In genomic region chr2:167071641-167072601, GRCm38 (mm10) we compare ENCODE assay signal across 8 mouse cellular contexts. TPM values are rescaled to one million over a fixed set of nuclear protein-coding genes. Genes with fewer than 3 reads are reported as not detected.
DNase-seq lines count a peak whose midpoint lies in the region; ATAC-seq and TF ChIP-seq lines count a peak whose summit lies in the region.

No protein-coding gene starts in this region.

- H3K27me3 ChIP-seq in ES-Bruce4 (ENCODE audit: control insufficient read depth, insufficient read depth, low read length, poor library complexity, severe bottlenecking) = no peaks in the 10 kb centered on the region
- no peaks in the 10 kb centered on the region for H3K27me3 ChIP-seq in forebrain, embryonic 13.5 days
- H3K27me3 ChIP-seq in liver, embryonic 15.5 days = no peaks in the 10 kb centered on the region
- no peaks in the 10 kb centered on the region for H3K27me3 ChIP-seq in neural tube, embryonic 11.5 days (ENCODE audit: control insufficient read depth, insufficient read depth, low read length)
- H3K27me3 ChIP-seq in stomach, embryonic 16.5 days (ENCODE audit: control insufficient read depth, insufficient read depth, low read length) = no peaks in the 10 kb centered on the region

- DNase-seq in heart, postnatal 10 days = peak; percentile 96 to 99
- DNase-seq in kidney, postnatal 4 days = peak; percentile 98 to 99
- DNase-seq in neural tube, embryonic 11.5 days (ENCODE audit: low spot score) = peak; percentile 95

- H3K9me3 ChIP-seq in ES-Bruce4 (replicated peaks; ENCODE audit: control insufficient read depth, insufficient read depth, low read length, poor library complexity, severe bottlenecking) = no peaks in the 10 kb centered on the region
- no peaks in the 10 kb centered on the region for H3K9me3 ChIP-seq in forebrain, embryonic 13.5 days (replicated peaks)
- no peaks in the 10 kb centered on the region for H3K9me3 ChIP-seq in liver, embryonic 15.5 days (replicated peaks)
- H3K9me3 ChIP-seq in neural tube, embryonic 11.5 days (ENCODE audit: control insufficient read depth, low read length) = no peaks in the 10 kb centered on the region
- no peaks in the 10 kb centered on the region for H3K9me3 ChIP-seq in stomach, embryonic 16.5 days (replicated peaks; ENCODE audit: control insufficient read depth, low read length)

- WGBS in forebrain, embryonic 13.5 days = 7% methylated on average over 22 of the region's 22 CpGs
- 8% methylated on average over 22 of the region's 22 CpGs for WGBS in liver, embryonic 15.5 days (ENCODE audit: insufficient replicate concordance)
- WGBS in neural tube, embryonic 11.5 days = 8% methylated on average over 22 of the region's 22 CpGs
- 7% methylated on average over 22 of the region's 22 CpGs for WGBS in stomach, embryonic 16.5 days

- peak overlapping the region; percentile 66 for H3K4me2 ChIP-seq in forebrain, embryonic 13.5 days
- H3K4me2 ChIP-seq in liver, embryonic 15.5 days = peak overlapping the region; percentile 71
- peak overlapping the region; percentile 62 for H3K4me2 ChIP-seq in neural tube, embryonic 11.5 days (ENCODE audit: low read depth)
- peak overlapping the region; percentile 59 for H3K4me2 ChIP-seq in stomach, embryonic 16.5 days (ENCODE audit: low read depth, low read length)

- peak overlapping the region; percentile 81 for H3K4me3 ChIP-seq in ES-Bruce4 (ENCODE audit: low read depth, low read length)
- H3K4me3 ChIP-seq in forebrain, embryonic 13.5 days = peak overlapping the region; percentile 44
- peak overlapping the region; percentile 52 for H3K4me3 ChIP-seq in liver, embryonic 15.5 days (replicated peaks)
- H3K4me3 ChIP-seq in neural tube, embryonic 11.5 days (ENCODE audit: low read depth, low read length) = peak overlapping the region; percentile 37
- peak overlapping the region; percentile 48 for H3K4me3 ChIP-seq in stomach, embryonic 16.5 days (replicated peaks; ENCODE audit: low read length)

- peak overlapping the region; percentile 66 for H3K9ac ChIP-seq in ES-Bruce4 (ENCODE audit: low read depth, poor library complexity, severe bottlenecking)
- H3K9ac ChIP-seq in forebrain, embryonic 13.5 days = peak overlapping the region; percentile 65
- H3K9ac ChIP-seq in liver, embryonic 15.5 days = peak overlapping the region; percentile 23
- H3K9ac ChIP-seq in neural tube, embryonic 11.5 days (ENCODE audit: low read length) = peak overlapping the region; percentile 29
- H3K9ac ChIP-seq in stomach, embryonic 16.5 days (ENCODE audit: low read length) = peak overlapping the region; percentile 71

- TF ChIP-seq POLR2A in ES-Bruce4 (IDR thresholded peaks at IDR 0.05; ENCODE audit: insufficient read depth, low read length) = no peak

- peak; percentile 77 for ATAC-seq in cerebellum, adult (ENCODE audit: insufficient number of reproducible peaks, low FRiP score, low TSS enrichment)
- peak; percentile 98 for ATAC-seq in forebrain, embryonic 13.5 days
- ATAC-seq in liver, embryonic 15.5 days (ENCODE audit: insufficient read depth) = peak; percentile 89
- ATAC-seq in neural tube, embryonic 11.5 days (ENCODE audit: insufficient read depth, low FRiP score, low TSS enrichment) = peak; percentile 95
- peak; percentile 95 for ATAC-seq in stomach, embryonic 16.5 days (ENCODE audit: insufficient read depth, low FRiP score)

- H3K4me1 ChIP-seq in ES-Bruce4 (ENCODE audit: control insufficient read depth, insufficient read depth, low read length) = no peaks in the 10 kb centered on the region
- H3K4me1 ChIP-seq in forebrain, embryonic 13.5 days = peaks cover 10% of the 10 kb centered on the region
- H3K4me1 ChIP-seq in liver, embryonic 15.5 days (replicated peaks) = peaks cover 27% of the 10 kb centered on the region
- no peaks in the 10 kb centered on the region for H3K4me1 ChIP-seq in neural tube, embryonic 11.5 days (ENCODE audit: control insufficient read depth, insufficient read depth, low read length)
- H3K4me1 ChIP-seq in stomach, embryonic 16.5 days (ENCODE audit: control insufficient read depth, insufficient read depth, low read length) = no peaks in the 10 kb centered on the region

- peak; percentile 76; the same call in 1 of the 2 replicates for TF ChIP-seq EP300 in ES-Bruce4 (IDR thresholded peaks at IDR 0.05; ENCODE audit: insufficient read depth, low read depth, low read length)

- H3K27ac ChIP-seq in ES-Bruce4 (ENCODE audit: insufficient read depth, low read length) = peak overlapping the region; percentile 84
- peak overlapping the region; percentile 67 for H3K27ac ChIP-seq in forebrain, embryonic 13.5 days
- peak overlapping the region; percentile 39; the same call in 1 of the 2 replicates for H3K27ac ChIP-seq in liver, embryonic 15.5 days (replicated peaks)
- H3K27ac ChIP-seq in neural tube, embryonic 11.5 days (ENCODE audit: low read depth, low read length) = peak overlapping the region; percentile 67; the same call in 1 of the 2 replicates
- peak overlapping the region; percentile 14 for H3K27ac ChIP-seq in stomach, embryonic 16.5 days (ENCODE audit: low read length)

- intact Hi-C loops in heart, postnatal 10 days (cut with DNase I) = loop anchor here (1.0 to 5.0 kb wide), 5 partner anchors 40 to 350 kb away; partner anchors contain the start of genes Kcnb1 and Slc9a8

- no peaks in the 10 kb centered on the region for H3K36me3 ChIP-seq in ES-Bruce4 (ENCODE audit: control insufficient read depth, insufficient read depth, low read length, poor library complexity, severe bottlenecking)
- H3K36me3 ChIP-seq in forebrain, embryonic 13.5 days (ENCODE audit: poor library complexity, severe bottlenecking) = peaks cover 2% of the 10 kb centered on the region; the same call in 1 of the 2 replicates
- H3K36me3 ChIP-seq in liver, embryonic 15.5 days (replicated peaks) = no peaks in the 10 kb centered on the region
- no peaks in the 10 kb centered on the region for H3K36me3 ChIP-seq in neural tube, embryonic 11.5 days (ENCODE audit: control insufficient read depth, insufficient read depth, low read length)
- no peaks in the 10 kb centered on the region for H3K36me3 ChIP-seq in stomach, embryonic 16.5 days (ENCODE audit: control insufficient read depth, insufficient read depth, low read length)

- peak; percentile 98 for TF ChIP-seq CTCF in ES-Bruce4 (IDR thresholded peaks at IDR 0.05; ENCODE audit: low read depth, low read length)

RNA-seq across cellular contexts. Expression of gene Znfx1, which starts 9.1 kb away (rescaled TPM):
- 11.4 and 12.1 TPM in 2 replicates for polyA plus RNA-seq in ES-Bruce4 (2011; ENCODE audit: insufficient read depth, insufficient read length, low read depth, missing spikeins)
- 5.6 and 6.2 TPM in 2 replicates for polyA plus RNA-seq in forebrain, embryonic 13.5 days (2015; fragmentation: Nextera tagmentation; extraction: Ambion mirVana)
- 10 to 100 TPM; 29.0 to 31.3 TPM for total RNA-seq in heart, postnatal 10 days (2021)
- 9.8 and 11.2 TPM in 2 replicates for polyA plus RNA-seq in liver, embryonic 15.5 days (2015; fragmentation: Nextera tagmentation; extraction: Ambion mirVana)
- 6.2 and 7.8 TPM in 2 replicates for polyA plus RNA-seq in neural tube, embryonic 11.5 days (2014; fragmentation: Nextera tagmentation; extraction: Ambion mirVana)
- polyA plus RNA-seq in stomach, embryonic 16.5 days (2015; fragmentation: Nextera tagmentation; extraction: Ambion mirVana) = 9.2 and 9.5 TPM in 2 replicates

RNA-seq across cellular contexts. Expression of gene Ddx27, which starts 56.9 kb away (rescaled TPM):
- 72.1 and 75.7 TPM in 2 replicates for polyA plus RNA-seq in ES-Bruce4 (2011; ENCODE audit: insufficient read depth, insufficient read length, low read depth, missing spikeins)
- polyA plus RNA-seq in forebrain, embryonic 13.5 days (2015; fragmentation: Nextera tagmentation; extraction: Ambion mirVana) = 46.7 and 50.0 TPM in 2 replicates
- 10 to 100 TPM; 17.5 to 18.3 TPM for total RNA-seq in heart, postnatal 10 days (2021)
- polyA plus RNA-seq in liver, embryonic 15.5 days (2015; fragmentation: Nextera tagmentation; extraction: Ambion mirVana) = 35.7 and 37.6 TPM in 2 replicates
- 43.0 and 48.0 TPM in 2 replicates for polyA plus RNA-seq in neural tube, embryonic 11.5 days (2014; fragmentation: Nextera tagmentation; extraction: Ambion mirVana)
- polyA plus RNA-seq in stomach, embryonic 16.5 days (2015; fragmentation: Nextera tagmentation; extraction: Ambion mirVana) = 45.8 and 46.0 TPM in 2 replicates

Comparison
In these comparisons a context has a peak if more than half of its experiments do, and no peak if none do; other contexts are left out.
1. Peak in every context shown above with its lines: DNase-seq, ATAC-seq, H3K4me3 ChIP-seq and H3K27ac ChIP-seq.
2. H3K27ac ChIP-seq: peak in every context shown above with its lines; median percentile 84 in ES-Bruce4; 67 in forebrain, embryonic 13.5 days; 67 in neural tube, embryonic 11.5 days; 39 in liver, embryonic 15.5 days; 14 in stomach, embryonic 16.5 days.